8 mouse cellular contexts compared by ENCODE assay signal in genomic region chr13:43478586-43478985, GRCm38 (mm10). TPM values are rescaled to one million over a fixed set of nuclear protein-coding genes. Genes with fewer than 3 reads are reported as not detected.
DNase-seq lines count a peak whose midpoint lies in the region; ATAC-seq lines count a peak whose summit lies in the region.

No protein-coding gene starts in this region.

- intact Hi-C loops in heart, postnatal 36 days (cut with DNase I), result loop anchor here (2.0 to 5.0 kb wide), 4 partner anchors 26 to 296 kb away; no protein-coding TSS in a partner anchor

- H3K4me2 ChIP-seq in liver, embryonic 15.5 days, result peak overlapping the region; percentile 89
- peak overlapping the region; percentile 85 for H3K4me2 ChIP-seq in stomach, embryonic 14.5 days (replicated peaks; ENCODE audit: low read depth, low read length)

- H3K9me3 ChIP-seq in megakaryocyte, embryonic 14.5 days, result no peaks in the 10 kb centered on the region
- no peaks in the 10 kb centered on the region for H3K9me3 ChIP-seq in liver, embryonic 15.5 days (replicated peaks)
- no peaks in the 10 kb centered on the region for H3K9me3 ChIP-seq in stomach, embryonic 14.5 days (ENCODE audit: control insufficient read depth, low read depth, low read length)

- H3K4me1 ChIP-seq in megakaryocyte, embryonic 14.5 days, result peaks cover 50% of the 10 kb centered on the region
- peaks cover 49% of the 10 kb centered on the region for H3K4me1 ChIP-seq in liver, embryonic 15.5 days (replicated peaks)
- peaks cover 13% of the 10 kb centered on the region; the same call in 1 of the 2 replicates for H3K4me1 ChIP-seq in stomach, embryonic 14.5 days (ENCODE audit: control insufficient read depth, insufficient read depth, low read length)

- H3K27ac ChIP-seq in liver, embryonic 15.5 days (replicated peaks), result peak overlapping the region; percentile 59; the same call in 1 of the 2 replicates
- no peak overlapping the region for H3K27ac ChIP-seq in stomach, embryonic 14.5 days (ENCODE audit: low read length)

- no peaks in the 10 kb centered on the region for H3K27me3 ChIP-seq in megakaryocyte, embryonic 14.5 days (replicated peaks)
- 0 out of 2 replicates have a peak, but pooled peaks cover 4% of the 10 kb centered on the region for H3K27me3 ChIP-seq in liver, embryonic 15.5 days
- no peaks in the 10 kb centered on the region for H3K27me3 ChIP-seq in stomach, embryonic 14.5 days (ENCODE audit: control insufficient read depth, insufficient read depth, low read length)

- H3K9ac ChIP-seq in liver, embryonic 15.5 days, result peak overlapping the region; percentile 21; the same call in 1 of the 2 replicates
- peak overlapping the region; percentile 98; the same call in 1 of the 2 replicates for H3K9ac ChIP-seq in stomach, embryonic 14.5 days (replicated peaks; ENCODE audit: low read depth, low read length)

- H3K4me3 ChIP-seq in megakaryocyte, embryonic 14.5 days (replicated peaks), result peak overlapping the region; percentile 97
- peak overlapping the region; percentile 91 for H3K4me3 ChIP-seq in liver, embryonic 15.5 days (replicated peaks)
- peak overlapping the region; percentile 86 for H3K4me3 ChIP-seq in stomach, embryonic 14.5 days (ENCODE audit: low read depth, low read length)

- DNase-seq in cerebellum, adult 9-11 months, result peak; percentile 34
- DNase-seq in heart, postnatal 36 days, result peak; percentile 15 to 56
- DNase-seq in frontal cortex, postnatal 25 days (ENCODE audit: low spot score in 2 of 2), result no peak
- DNase-seq in thymus, postnatal 25 days, result no peak

- ATAC-seq in megakaryocyte, adult 5-6 weeks (ENCODE audit: poor library complexity, severe bottlenecking), result no peak
- no peak for ATAC-seq in liver, embryonic 15.5 days (ENCODE audit: insufficient read depth)
- no peak for ATAC-seq in stomach, embryonic 14.5 days (ENCODE audit: insufficient number of reproducible peaks, insufficient read depth, low FRiP score, low read depth)

- peaks cover 34% of the 10 kb centered on the region for H3K36me3 ChIP-seq in megakaryocyte, embryonic 14.5 days (replicated peaks; ENCODE audit: low read length)
- no peaks in the 10 kb centered on the region for H3K36me3 ChIP-seq in liver, embryonic 15.5 days (replicated peaks)
- no peaks in the 10 kb centered on the region for H3K36me3 ChIP-seq in stomach, embryonic 14.5 days (ENCODE audit: control insufficient read depth, insufficient read depth, low read length)

- 21% methylated on average over 8 of the region's 8 CpGs for WGBS in liver, embryonic 15.5 days (ENCODE audit: insufficient replicate concordance)
- 16% methylated on average over 8 of the region's 8 CpGs for WGBS in stomach, embryonic 14.5 days

RNA-seq across cellular contexts. Expression of gene Ranbp9, which starts 2.5 kb away (rescaled TPM):
- 15.7 and 40.8 TPM in 2 replicates for polyA plus RNA-seq in megakaryocyte, embryonic 14.5 days (2012; ENCODE audit: insufficient read depth, low replicate concordance)
- total RNA-seq in megakaryocyte, adult 5-6 weeks (2015), result 117 and 133 TPM in 2 replicates
- 119 and 134 TPM in 2 replicates for total RNA-seq in megakaryocyte, adult 5-6 weeks (2017)
- total RNA-seq in heart, postnatal 36 days (2021), result 10 to 100 TPM; 43.0 to 48.3 TPM
- 2.9 and 3.3 TPM in 2 replicates for polyA plus RNA-seq in liver, embryonic 15.5 days (2015; fragmentation: Nextera tagmentation; extraction: Ambion mirVana)
- 15.5 and 16.8 TPM in 2 replicates for polyA plus RNA-seq in stomach, embryonic 14.5 days (2014; fragmentation: Nextera tagmentation; extraction: Ambion mirVana)

Comparison
In these comparisons a context has a peak if more than half of its experiments do, and no peak if none do; other contexts are left out.
1. DNase-seq: peak in cerebellum, adult 9-11 months (single experiment) and heart, postnatal 36 days (2 of 2); none in frontal cortex, postnatal 25 days (0 of 2) and thymus, postnatal 25 days (single experiment).
2. Peak in every context shown above with its lines, with median percentiles within 50 percentile points of each other: H3K4me3 ChIP-seq.